ENCODE assay signal across 15 mouse cellular contexts in genomic region chr5:144668060-144668459, GRCm38 (mm10).
"Had no signal": no experiment of that assay in that cellular context is flagged by ENCODE, and none has a peak within 500 bp of the region (broad histone marks: within the 10 kb centered on the region; RNA-seq: fewer than 3 reads in every experiment).

No protein-coding gene starts in this region.

- H3K4me1 ChIP-seq: limb, embryonic 10.5 days; liver, embryonic 15.5 days had no signal

- H3K4me3 ChIP-seq: left cerebral cortex, adult 2 months; limb, embryonic 10.5 days; liver, embryonic 15.5 days; midbrain, embryonic 12.5 days had no signal

- DNase-seq: kidney, adult 8-10 months; kidney, postnatal 4 days; lung, adult 2 months; lung, postnatal 36 days; right cerebral cortex, adult 18-20 months; right cerebral cortex, postnatal 25 days; thymus, postnatal 4 days had no signal

- H3K27me3 ChIP-seq: liver, embryonic 15.5 days had no signal

- ATAC-seq: intestine, postnatal 0 days; lung, postnatal 0 days had no signal

- H3K4me2 ChIP-seq: liver, embryonic 11.5 days; liver, embryonic 15.5 days; midbrain, embryonic 12.5 days had no signal

- H3K9ac ChIP-seq: liver, embryonic 15.5 days; midbrain, embryonic 12.5 days had no signal

- H3K9me3 ChIP-seq: limb, embryonic 10.5 days; liver, embryonic 15.5 days; midbrain, embryonic 12.5 days had no signal

- H3K27ac ChIP-seq: kidney, postnatal 0 days; left cerebral cortex, adult 2 months; limb, embryonic 10.5 days; liver, embryonic 15.5 days; midbrain, embryonic 12.5 days had no signal

- H3K36me3 ChIP-seq: limb, embryonic 10.5 days; liver, embryonic 15.5 days; midbrain, embryonic 12.5 days had no signal
